Mouse (Mus musculus): ENCODE data around the gene Cask.

DNA sequence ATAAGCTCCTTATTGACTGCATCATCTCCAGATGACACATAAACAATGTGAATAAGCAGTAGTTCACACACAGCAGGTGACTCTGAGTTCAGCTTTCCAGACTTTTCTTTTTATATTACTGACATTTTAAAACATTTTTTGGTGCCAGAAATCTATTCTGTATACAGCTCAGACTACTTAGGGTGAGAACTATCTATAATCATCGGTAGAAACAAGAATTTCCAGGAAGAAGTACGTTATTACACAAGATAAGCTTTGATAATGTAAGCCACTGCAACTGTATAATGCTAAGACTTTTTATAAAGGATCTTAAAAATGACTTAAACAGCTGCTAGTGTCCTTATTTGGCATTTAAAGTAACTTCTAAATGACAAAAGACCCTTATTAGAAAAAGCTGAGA lies 239.1 kb downstream of the Cask start:
- TF ChIP-seq GATA1 (IDR thresholded peaks at IDR 0.05; ENCODE audit: low read length) (no peak), TAL1 (IDR thresholded peaks at IDR 0.05; ENCODE audit: low read length) (no peak)
